Mouse (Mus musculus) liver, embryonic 14.5 days (tissue): ENCODE data around the gene Ccn2.

Experiments used
- CTCF ChIP-seq: IDR thresholded peaks from 2 replicates; pipeline ENCODE4 v1.5.1; 2016; ENCODE audit warnings: antibody characterized with exemption, low read depth, control low read depth
- EP300 ChIP-seq: IDR thresholded peaks from 2 replicates; pipeline ENCODE4 v1.6.1; 2016; ENCODE audit warnings: antibody characterized with exemption, low read depth

GRCm38 (mm10) chr10:24591136-24591535 is 4.1 kb upstream of the Ccn2 start:
- peak; percentile 83 for TF ChIP-seq CTCF
- TF ChIP-seq EP300, result no peak
